Mouse (Mus musculus): Measurements from ENCODE around the gene Hist1h4k. TPM values are rescaled to one million over a fixed set of nuclear protein-coding genes. Genes with fewer than 3 reads are reported as not detected.
"Not testable (repeated sequence)": the region's sequence is repeated elsewhere in the genome, so short reads cannot be mapped to it uniquely, and the experiment has no call there.

Hist1h4k gene
- 380 and 998 TPM in 2 replicates for total RNA-seq (2014; rRNA removed)
- polyA plus RNA-seq (2015; fragmentation: Nextera tagmentation; extraction: Ambion mirVana): 1.6 and 1.9 TPM in 2 replicates

GRCm38 (mm10) chr13:21750159-21751017, at the start of gene Hist1h4k:
Gene Hist1h4k (minus strand): TSS chr13:21750505.
- H3K9ac ChIP-seq (replicated peaks; ENCODE audit: low read length): peak within 1 kb of the TSS; percentile 56
- ATAC-seq (peak; percentile 87), DNase-seq (ENCODE audit: low spot score) (peak; percentile 95)
- peak within 1 kb of the TSS; percentile 71; the same call in 1 of the 2 replicates for H3K27ac ChIP-seq
- not testable (repeated sequence) for H3K27me3 ChIP-seq (ENCODE audit: insufficient read depth, low read length); H3K9me3 ChIP-seq (ENCODE audit: low read length); H3K4me1 ChIP-seq (ENCODE audit: insufficient read depth, low read length); H3K36me3 ChIP-seq (ENCODE audit: insufficient read depth, low read length)
- 0% methylated on average over 43 of the region's 56 CpGs for WGBS
- H3K4me3 ChIP-seq (ENCODE audit: low read length): peak within 1 kb of the TSS; percentile 46
- peak within 1 kb of the TSS; percentile 64 for H3K4me2 ChIP-seq (ENCODE audit: low read depth, low read length)

GRCm38 (mm10) chr13:21797163-21797562, 46.9 kb upstream of the Hist1h4k start:
- not testable (repeated sequence) for H3K4me1 ChIP-seq (ENCODE audit: insufficient read depth, low read length); ATAC-seq; H3K9me3 ChIP-seq (ENCODE audit: low read length); H3K27me3 ChIP-seq (ENCODE audit: insufficient read depth, low read length); H3K9ac ChIP-seq (replicated peaks; ENCODE audit: low read length); DNase-seq (ENCODE audit: low spot score); H3K4me3 ChIP-seq (ENCODE audit: low read length); H3K27ac ChIP-seq; H3K36me3 ChIP-seq (ENCODE audit: insufficient read depth, low read length); H3K4me2 ChIP-seq (ENCODE audit: low read depth, low read length)

GRCm38 (mm10) chr13:21795584-21795983, 45.3 kb upstream of the Hist1h4k start:
- Histone ChIP-seq H3K27me3 (ENCODE audit: insufficient read depth, low read length) (no peaks in the 10 kb centered on the region), H3K4me3 (ENCODE audit: low read length) (no peak overlapping the region), H3K9me3 (ENCODE audit: low read length) (no peaks in the 10 kb centered on the region), H3K36me3 (ENCODE audit: insufficient read depth, low read length) (no peaks in the 10 kb centered on the region), H3K4me2 (ENCODE audit: low read depth, low read length) (no peak overlapping the region), H3K9ac (replicated peaks; ENCODE audit: low read length) (no peak overlapping the region), H3K27ac (no peak overlapping the region), H3K4me1 (ENCODE audit: insufficient read depth, low read length) (peaks cover 1% of the 10 kb centered on the region; the same call in 1 of the 2 replicates)
- ATAC-seq (no peak), DNase-seq (ENCODE audit: low spot score) (no peak)
- TF ChIP-seq CTCF (IDR thresholded peaks at IDR 0.05; ENCODE audit: low read depth): no peak
- 90% methylated on average over 7 of the region's 7 CpGs for WGBS

- Histone ChIP-seq H3K4me1 (ENCODE audit: insufficient read depth, low read length) (peaks cover 3% of the 10 kb centered on the region; the same call in 1 of the 2 replicates), H3K4me2 (ENCODE audit: low read depth, low read length) (peak overlapping the region; percentile 50), H3K27ac (no peak overlapping the region; the same call in 1 of the 2 replicates), H3K27me3 (ENCODE audit: insufficient read depth, low read length) (no peaks in the 10 kb centered on the region), H3K9ac (replicated peaks; ENCODE audit: low read length) (no peak overlapping the region), H3K4me3 (ENCODE audit: low read length) (no peak overlapping the region), H3K9me3 (ENCODE audit: low read length) (no peaks in the 10 kb centered on the region), H3K36me3 (ENCODE audit: insufficient read depth, low read length) (no peaks in the 10 kb centered on the region)
- ATAC-seq: no peak
- WGBS: 10% methylated on average over 16 of the region's 18 CpGs
- no peak for TF ChIP-seq CTCF (IDR thresholded peaks at IDR 0.05; ENCODE audit: low read depth)
- peak; percentile 16 for DNase-seq (ENCODE audit: low spot score)
Measured at GRCm38 (mm10) chr13:21790601-21791283, 40.4 kb upstream of the Hist1h4k start.

GRCm38 (mm10) chr13:21789925-21790324, 39.6 kb upstream of the Hist1h4k start:
- Histone ChIP-seq H3K9ac (replicated peaks; ENCODE audit: low read length) (no peak overlapping the region), H3K4me1 (ENCODE audit: insufficient read depth, low read length) (peaks cover 3% of the 10 kb centered on the region; the same call in 1 of the 2 replicates), H3K27ac (no peak overlapping the region), H3K4me3 (ENCODE audit: low read length) (no peak overlapping the region), H3K27me3 (ENCODE audit: insufficient read depth, low read length) (no peaks in the 10 kb centered on the region), H3K9me3 (ENCODE audit: low read length) (no peaks in the 10 kb centered on the region), H3K4me2 (ENCODE audit: low read depth, low read length) (no peak overlapping the region), H3K36me3 (ENCODE audit: insufficient read depth, low read length) (no peaks in the 10 kb centered on the region)
- ATAC-seq (no peak), DNase-seq (ENCODE audit: low spot score) (no peak)
- 68% methylated on average over 6 of the region's 6 CpGs for WGBS
- no peak for TF ChIP-seq CTCF (IDR thresholded peaks at IDR 0.05; ENCODE audit: low read depth)

GRCm38 (mm10) chr13:21787760-21788593, 37.7 kb upstream of the Hist1h4k start:
- Histone ChIP-seq H3K4me3 (ENCODE audit: low read length) (peak overlapping the region; percentile 31; the same call in 1 of the 2 replicates), H3K36me3 (ENCODE audit: insufficient read depth, low read length) (no peaks in the 10 kb centered on the region), H3K9ac (replicated peaks; ENCODE audit: low read length) (no peak overlapping the region; the same call in 1 of the 2 replicates), H3K27me3 (ENCODE audit: insufficient read depth, low read length) (no peaks in the 10 kb centered on the region), H3K4me1 (ENCODE audit: insufficient read depth, low read length) (peaks cover 3% of the 10 kb centered on the region; the same call in 1 of the 2 replicates), H3K27ac (peak overlapping the region; percentile 56; the same call in 1 of the 2 replicates), H3K9me3 (ENCODE audit: low read length) (no peaks in the 10 kb centered on the region), H3K4me2 (ENCODE audit: low read depth, low read length) (peak overlapping the region; percentile 54)
- ATAC-seq: peak; percentile 21
- peak; percentile 19 for DNase-seq (ENCODE audit: low spot score)
- TF ChIP-seq CTCF (IDR thresholded peaks at IDR 0.05; ENCODE audit: low read depth): no peak
- WGBS: 16% methylated on average over 14 of the region's 21 CpGs

- Histone ChIP-seq H3K27ac (peak within 1 kb of the TSS; percentile 73), H3K4me2 (ENCODE audit: low read depth, low read length) (peak within 1 kb of the TSS; percentile 54)
- WGBS: 0% methylated on average over 34 of the region's 63 CpGs
Measured at GRCm38 (mm10) chr13:21786899-21787629, 36.8 kb upstream of the Hist1h4k start, which contains the start of the genes Hist1h2an and Hist1h2bp. Gene Hist1h2an (minus strand): TSS chr13:21787218. Gene Hist1h2bp (plus strand): TSS chr13:21787461.

More at GRCm38 (mm10) chr13:21786899-21787629, 36.8 kb upstream of the Hist1h4k start, which contains the start of the genes Hist1h2an and Hist1h2bp:
- not testable (repeated sequence) for H3K27me3 ChIP-seq (ENCODE audit: insufficient read depth, low read length); H3K9me3 ChIP-seq (ENCODE audit: low read length); H3K4me1 ChIP-seq (ENCODE audit: insufficient read depth, low read length); H3K36me3 ChIP-seq (ENCODE audit: insufficient read depth, low read length)
- ATAC-seq (peak; percentile 96), DNase-seq (ENCODE audit: low spot score) (peak; percentile 99)
- Histone ChIP-seq H3K9ac (replicated peaks; ENCODE audit: low read length) (peak within 1 kb of the TSS; percentile 35; the same call in 1 of the 2 replicates), H3K4me3 (ENCODE audit: low read length) (peak within 1 kb of the TSS; percentile 31)
